Mouse (Mus musculus): ENCODE data around the gene Tnip1. TPM values are rescaled to one million over a fixed set of nuclear protein-coding genes. Genes with fewer than 3 reads are reported as not detected.

The Tnip1 gene
- 20.0 and 24.7 TPM in 2 replicates for polyA plus RNA-seq (2015; fragmentation: Nextera tagmentation; extraction: Ambion mirVana)

DNA sequence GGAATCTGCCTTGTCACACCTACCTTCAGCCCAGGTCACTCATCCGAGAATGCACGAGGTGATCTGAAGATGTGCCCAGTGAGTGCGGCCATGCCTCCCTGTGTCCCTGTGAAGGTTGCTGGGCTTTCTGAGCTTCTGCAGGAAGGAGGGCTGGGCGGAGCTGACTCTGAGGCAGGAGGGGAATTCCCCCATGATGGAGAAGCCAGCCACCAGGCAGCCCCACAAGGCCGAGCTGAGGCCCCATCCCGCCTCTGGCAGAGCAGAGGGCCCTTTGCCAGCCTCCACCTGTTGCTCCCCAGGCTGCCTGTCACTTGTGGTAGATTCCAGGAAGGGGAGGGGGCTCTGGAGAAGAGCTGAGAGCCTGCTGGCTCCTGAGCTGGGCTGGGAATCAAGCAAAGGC lies at the start of gene Tnip1:
Tnip1 (minus strand) TSS at position 108 of the 400 bp plus-strand sequence.
- peak within 1 kb of the TSS; percentile 41 for H3K4me3 ChIP-seq (ENCODE audit: low read length)
- ATAC-seq (replicated peaks; ENCODE audit: extremely low read depth, insufficient read depth, low FRiP score), result peak; percentile 40; the same call in 1 of the 2 replicates
- no peaks in the 10 kb centered on the region for H3K9me3 ChIP-seq (replicated peaks; ENCODE audit: control insufficient read depth, low read length)
- peak within 1 kb of the TSS; percentile 69 for H3K27ac ChIP-seq (ENCODE audit: low read length)
- WGBS, result 22% methylated on average over 6 of the region's 6 CpGs
- peaks cover 30% of the 10 kb centered on the region for H3K4me1 ChIP-seq (ENCODE audit: control insufficient read depth, insufficient read depth, low read length)
- H3K27me3 ChIP-seq (ENCODE audit: control insufficient read depth, insufficient read depth, low read length), result no peaks in the 10 kb centered on the region
- H3K9ac ChIP-seq (ENCODE audit: low read length), result peak within 1 kb of the TSS; percentile 51
- no peaks in the 10 kb centered on the region for H3K36me3 ChIP-seq (ENCODE audit: control insufficient read depth, insufficient read depth)
- peak within 1 kb of the TSS; percentile 43 for H3K4me2 ChIP-seq (ENCODE audit: low read depth, low read length)

DNA sequence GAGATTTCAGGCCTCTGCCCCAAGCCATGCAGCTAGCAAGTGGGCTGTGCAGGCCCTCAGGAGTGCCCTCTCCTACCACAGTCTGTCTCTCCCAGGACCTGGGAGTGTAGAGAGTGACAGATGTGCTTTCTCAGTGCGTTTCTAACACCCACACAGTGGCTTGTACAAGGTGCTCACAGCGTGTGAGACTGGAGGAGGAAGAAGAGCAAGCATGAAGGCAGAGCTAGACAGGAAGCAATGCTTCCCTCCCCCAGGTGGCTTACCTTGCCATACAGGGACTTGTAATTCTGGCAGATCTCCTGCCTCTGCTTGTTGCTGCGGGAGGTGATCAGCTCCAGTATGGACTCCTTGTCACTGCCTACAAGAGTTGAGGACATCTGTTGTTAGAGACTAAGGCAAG lies 48.7 kb upstream of the Tnip1 start:
- H3K9ac ChIP-seq (ENCODE audit: low read length), result no peak overlapping the region
- no peak for ATAC-seq (replicated peaks; ENCODE audit: extremely low read depth, insufficient read depth, low FRiP score)
- WGBS, result 82% methylated on average over 3 of the region's 3 CpGs

DNA sequence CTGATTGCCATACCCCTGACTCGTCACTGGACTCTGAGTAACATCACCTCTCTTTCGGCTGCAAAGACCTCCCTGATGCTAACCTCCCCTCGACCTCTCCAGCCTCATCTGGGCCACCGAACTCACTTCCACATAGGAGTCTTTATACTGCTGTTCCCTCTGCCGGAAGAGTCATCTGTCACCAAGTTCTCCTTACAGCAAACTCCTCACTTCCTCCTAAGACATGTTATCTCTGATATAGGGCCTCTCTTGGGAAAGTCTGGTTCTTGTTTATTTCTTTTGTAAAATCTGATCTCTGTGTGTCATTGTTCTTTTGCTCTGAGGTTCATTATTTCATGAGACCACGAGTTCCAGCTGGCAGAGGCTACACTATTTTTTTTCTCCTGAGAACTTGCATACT lies 45.5 kb upstream of the Tnip1 start:
- Histone ChIP-seq H3K4me1 (ENCODE audit: control insufficient read depth, insufficient read depth, low read length) (peaks cover 3% of the 10 kb centered on the region; the same call in 1 of the 2 replicates), H3K9me3 (replicated peaks; ENCODE audit: control insufficient read depth, low read length) (no peaks in the 10 kb centered on the region), H3K27me3 (ENCODE audit: control insufficient read depth, insufficient read depth, low read length) (no peaks in the 10 kb centered on the region), H3K4me3 (ENCODE audit: low read length) (no peak overlapping the region), H3K9ac (ENCODE audit: low read length) (no peak overlapping the region), H3K36me3 (ENCODE audit: control insufficient read depth, insufficient read depth) (peaks cover 93% of the 10 kb centered on the region), H3K4me2 (ENCODE audit: low read depth, low read length) (no peak overlapping the region), H3K27ac (ENCODE audit: low read length) (no peak overlapping the region)
- ATAC-seq (replicated peaks; ENCODE audit: extremely low read depth, insufficient read depth, low FRiP score), result no peak
- WGBS, result 51% methylated on average over 6 of the region's 6 CpGs

More for the DNA sequence above, 48.7 kb upstream of the Tnip1 start:
- peaks cover 76% of the 10 kb centered on the region for H3K36me3 ChIP-seq (ENCODE audit: control insufficient read depth, insufficient read depth)
- no peaks in the 10 kb centered on the region for H3K9me3 ChIP-seq (replicated peaks; ENCODE audit: control insufficient read depth, low read length)
- H3K4me3 ChIP-seq (ENCODE audit: low read length), result no peak overlapping the region
- no peak overlapping the region for H3K4me2 ChIP-seq (ENCODE audit: low read depth, low read length)
- H3K27ac ChIP-seq (ENCODE audit: low read length), result no peak overlapping the region
- H3K4me1 ChIP-seq (ENCODE audit: control insufficient read depth, insufficient read depth, low read length), result peaks cover 21% of the 10 kb centered on the region
- H3K27me3 ChIP-seq (ENCODE audit: control insufficient read depth, insufficient read depth, low read length), result no peaks in the 10 kb centered on the region

DNA sequence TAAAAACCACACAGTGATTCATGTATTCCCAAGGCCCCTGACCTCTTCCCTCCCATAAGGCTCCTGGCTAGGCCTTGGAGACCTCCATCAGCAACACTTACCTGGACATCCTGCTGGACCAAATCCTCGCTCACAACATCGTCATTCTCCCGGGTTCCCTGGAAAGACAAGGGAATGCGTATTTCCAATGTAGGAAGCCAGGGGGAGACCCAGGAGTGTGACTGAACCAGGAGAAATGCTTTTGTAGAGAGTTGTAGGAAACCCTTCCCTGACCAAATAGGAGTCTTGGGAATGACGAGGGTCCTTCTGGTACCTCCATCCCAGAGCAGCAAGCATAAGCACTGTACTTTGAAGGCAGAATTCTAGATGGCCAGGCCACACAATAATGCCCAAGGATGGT lies 43.0 kb upstream of the Tnip1 start:
- H3K4me1 ChIP-seq (ENCODE audit: control insufficient read depth, insufficient read depth, low read length), result no peaks in the 10 kb centered on the region
- ATAC-seq (replicated peaks; ENCODE audit: extremely low read depth, insufficient read depth, low FRiP score), result no peak
- H3K9me3 ChIP-seq (replicated peaks; ENCODE audit: control insufficient read depth, low read length), result peaks cover 6% of the 10 kb centered on the region
- H3K36me3 ChIP-seq (ENCODE audit: control insufficient read depth, insufficient read depth), result peaks cover 87% of the 10 kb centered on the region
- no peak overlapping the region for H3K9ac ChIP-seq (ENCODE audit: low read length)
- no peak overlapping the region for H3K27ac ChIP-seq (ENCODE audit: low read length)
- no peak overlapping the region for H3K4me2 ChIP-seq (ENCODE audit: low read depth, low read length)
- WGBS, result 76% methylated on average over 5 of the region's 5 CpGs
- no peaks in the 10 kb centered on the region for H3K27me3 ChIP-seq (ENCODE audit: control insufficient read depth, insufficient read depth, low read length)
- no peak overlapping the region for H3K4me3 ChIP-seq (ENCODE audit: low read length)

GRCm38 (mm10) chr11:55004970-55005502 lies 42.3 kb upstream of the Tnip1 start:
- Histone ChIP-seq H3K4me1 (ENCODE audit: control insufficient read depth, insufficient read depth, low read length) (no peaks in the 10 kb centered on the region), H3K27ac (ENCODE audit: low read length) (no peak overlapping the region), H3K27me3 (ENCODE audit: control insufficient read depth, insufficient read depth, low read length) (no peaks in the 10 kb centered on the region), H3K36me3 (ENCODE audit: control insufficient read depth, insufficient read depth) (peaks cover 87% of the 10 kb centered on the region), H3K4me2 (ENCODE audit: low read depth, low read length) (no peak overlapping the region), H3K9me3 (replicated peaks; ENCODE audit: control insufficient read depth, low read length) (peaks cover 6% of the 10 kb centered on the region), H3K4me3 (ENCODE audit: low read length) (no peak overlapping the region), H3K9ac (ENCODE audit: low read length) (no peak overlapping the region)
- no peak for ATAC-seq (replicated peaks; ENCODE audit: extremely low read depth, insufficient read depth, low FRiP score)
- WGBS, result 85% methylated on average over 7 of the region's 7 CpGs

DNA sequence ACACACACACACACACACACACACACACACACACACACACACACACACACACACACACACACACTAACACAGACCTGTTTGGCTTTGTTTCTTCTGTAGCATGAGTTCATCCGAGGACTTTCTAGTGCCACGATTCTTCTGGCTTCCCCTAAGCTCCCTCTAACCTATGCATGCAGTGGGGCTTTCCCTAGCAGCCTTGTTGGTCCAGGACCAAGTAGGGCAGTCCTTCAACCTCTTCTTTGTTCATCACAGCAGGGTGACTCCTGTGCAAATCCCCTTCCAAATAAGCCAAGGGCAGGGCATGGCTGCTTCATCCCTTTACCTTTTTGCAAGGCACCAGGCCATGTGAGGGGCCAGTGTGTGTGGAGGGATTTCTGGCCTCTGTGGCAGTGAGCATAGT lies 36.0 kb upstream of the Tnip1 start:
- peaks cover 6% of the 10 kb centered on the region for H3K9me3 ChIP-seq (replicated peaks; ENCODE audit: control insufficient read depth, low read length)
- H3K36me3 ChIP-seq (ENCODE audit: control insufficient read depth, insufficient read depth), result peaks cover 57% of the 10 kb centered on the region
- no peak overlapping the region for H3K4me2 ChIP-seq (ENCODE audit: low read depth, low read length)
- ATAC-seq (replicated peaks; ENCODE audit: extremely low read depth, insufficient read depth, low FRiP score), result no peak
- H3K27ac ChIP-seq (ENCODE audit: low read length), result peak overlapping the region; percentile 39; the same call in 1 of the 2 replicates
- H3K27me3 ChIP-seq (ENCODE audit: control insufficient read depth, insufficient read depth, low read length), result no peaks in the 10 kb centered on the region
- H3K4me1 ChIP-seq (ENCODE audit: control insufficient read depth, insufficient read depth, low read length), result peaks cover 23% of the 10 kb centered on the region
- WGBS, result 65% methylated on average over 2 of the region's 2 CpGs
- no peak overlapping the region for H3K9ac ChIP-seq (ENCODE audit: low read length)
- H3K4me3 ChIP-seq (ENCODE audit: low read length), result no peak overlapping the region

- H3K27me3 ChIP-seq (ENCODE audit: control insufficient read depth, insufficient read depth, low read length), result no peaks in the 10 kb centered on the region
- 6% methylated on average over 12 of the region's 12 CpGs for WGBS
- H3K4me1 ChIP-seq (ENCODE audit: control insufficient read depth, insufficient read depth, low read length), result peaks cover 23% of the 10 kb centered on the region
- no peak overlapping the region for H3K4me2 ChIP-seq (ENCODE audit: low read depth, low read length)
- H3K9me3 ChIP-seq (replicated peaks; ENCODE audit: control insufficient read depth, low read length), result peaks cover 6% of the 10 kb centered on the region
- peak overlapping the region; percentile 20; the same call in 1 of the 2 replicates for H3K9ac ChIP-seq (ENCODE audit: low read length)
- H3K4me3 ChIP-seq (ENCODE audit: low read length), result no peak overlapping the region
- peak overlapping the region; percentile 76 for H3K27ac ChIP-seq (ENCODE audit: low read length)
- H3K36me3 ChIP-seq (ENCODE audit: control insufficient read depth, insufficient read depth), result peaks cover 58% of the 10 kb centered on the region
- peak; percentile 69 for ATAC-seq (replicated peaks; ENCODE audit: extremely low read depth, insufficient read depth, low FRiP score)
Measured at GRCm38 (mm10) chr11:54998284-54998683, 35.6 kb upstream of the Tnip1 start.

DNA sequence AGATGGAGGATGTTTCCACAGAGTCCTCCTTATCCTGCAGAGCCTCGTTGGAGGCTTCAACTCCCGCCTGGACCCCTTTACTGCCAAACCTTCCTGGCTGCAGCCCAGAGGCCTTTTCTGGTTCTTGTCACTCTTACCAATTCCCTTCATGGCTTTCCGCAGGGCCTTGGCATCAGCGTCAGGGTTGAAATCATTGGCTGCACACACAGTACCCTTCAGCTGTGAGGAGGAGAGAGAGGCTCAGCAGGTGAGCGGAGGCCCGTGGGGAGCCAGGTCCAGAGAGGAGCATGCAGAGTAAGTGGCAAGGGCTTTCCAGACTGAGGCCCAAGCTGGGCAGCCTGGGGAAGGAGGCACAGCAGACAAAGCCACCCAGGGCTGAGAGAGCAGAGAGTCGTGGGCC lies 33.5 kb upstream of the Tnip1 start:
- Histone ChIP-seq H3K36me3 (ENCODE audit: control insufficient read depth, insufficient read depth) (peaks cover 58% of the 10 kb centered on the region), H3K4me3 (ENCODE audit: low read length) (no peak overlapping the region), H3K4me1 (ENCODE audit: control insufficient read depth, insufficient read depth, low read length) (peaks cover 23% of the 10 kb centered on the region), H3K9ac (ENCODE audit: low read length) (no peak overlapping the region), H3K27me3 (ENCODE audit: control insufficient read depth, insufficient read depth, low read length) (no peaks in the 10 kb centered on the region), H3K4me2 (ENCODE audit: low read depth, low read length) (no peak overlapping the region), H3K9me3 (replicated peaks; ENCODE audit: control insufficient read depth, low read length) (peaks cover 5% of the 10 kb centered on the region), H3K27ac (ENCODE audit: low read length) (no peak overlapping the region)
- WGBS, result 48% methylated on average over 7 of the region's 7 CpGs
- no peak for ATAC-seq (replicated peaks; ENCODE audit: extremely low read depth, insufficient read depth, low FRiP score)

- Histone ChIP-seq H3K9ac (ENCODE audit: low read length) (no peak overlapping the region), H3K27ac (ENCODE audit: low read length) (no peak overlapping the region), H3K4me2 (ENCODE audit: low read depth, low read length) (no peak overlapping the region), H3K36me3 (ENCODE audit: control insufficient read depth, insufficient read depth) (peaks cover 71% of the 10 kb centered on the region), H3K4me1 (ENCODE audit: control insufficient read depth, insufficient read depth, low read length) (no peaks in the 10 kb centered on the region), H3K4me3 (ENCODE audit: low read length) (no peak overlapping the region), H3K9me3 (replicated peaks; ENCODE audit: control insufficient read depth, low read length) (no peaks in the 10 kb centered on the region), H3K27me3 (ENCODE audit: control insufficient read depth, insufficient read depth, low read length) (no peaks in the 10 kb centered on the region)
- ATAC-seq (replicated peaks; ENCODE audit: extremely low read depth, insufficient read depth, low FRiP score), result no peak
Measured at GRCm38 (mm10) chr11:54989920-54990319, 27.2 kb upstream of the Tnip1 start.

Data from heart, embryonic 16.5 days (tissue).